Mouse (Mus musculus) lung, postnatal 0 days (tissue): Measurements from ENCODE around the gene Phldb2.

ENCODE experiments used
- CTCF ChIP-seq: IDR thresholded peaks from 2 replicates; pipeline ENCODE4 v1.5.1; 2016; ENCODE audit warnings: antibody characterized with exemption, mild to moderate bottlenecking
- EP300 ChIP-seq: IDR thresholded peaks from 2 replicates; pipeline ENCODE4 v1.6.1; 2016; ENCODE audit warnings: antibody characterized with exemption, mild to moderate bottlenecking, control low read depth

GRCm38 (mm10) chr16:46001550-46002166 is 48.3 kb upstream of the Phldb2 start:
- no peak for TF ChIP-seq EP300
- no peak for TF ChIP-seq CTCF
